Mouse (Mus musculus) cerebellum, postnatal 14 days (tissue): ENCODE data around the gene Slc17a6.

Experiments used
- DNase-seq, 2 experiments: peaks; one replicate each; pipeline ENCODE4 v3.0.0; 2021; ENCODE audit warnings: mixed read lengths in 2 of 2

Slc17a6 gene

GRCm38 (mm10) chr7:51621694-51622145 is at the start of gene Slc17a6:
Gene Slc17a6 (plus strand): TSS chr7:51622006.
- DNase-seq, result peak; percentile 90 to 92

- DNase-seq, result no peak
Measured at GRCm38 (mm10) chr7:51600021-51600420, 21.8 kb upstream of the Slc17a6 start.

- DNase-seq, result no peak
Measured at GRCm38 (mm10) chr7:51603741-51604140, 18.1 kb upstream of the Slc17a6 start.

GRCm38 (mm10) chr7:51614404-51614803 is 7.4 kb upstream of the Slc17a6 start:
- DNase-seq, result peak; percentile 15 to 50

GRCm38 (mm10) chr7:51617941-51618340 is 3.9 kb upstream of the Slc17a6 start:
- DNase-seq, result peak in 1 of 2 experiments; percentile 60

GRCm38 (mm10) chr7:51618412-51618811 is 3.4 kb upstream of the Slc17a6 start:
- no peak for DNase-seq

GRCm38 (mm10) chr7:51619977-51620376 is 1.8 kb upstream of the Slc17a6 start:
- no peak for DNase-seq

GRCm38 (mm10) chr7:51622196-51622595 is 390 bp downstream of the Slc17a6 start:
- peak; percentile 71 to 74 for DNase-seq

- peak in 1 of 2 experiments; percentile 39 for DNase-seq
Measured at GRCm38 (mm10) chr7:51622666-51623065, 860 bp downstream of the Slc17a6 start.

- DNase-seq, result peak in 1 of 2 experiments; percentile 43
Measured at GRCm38 (mm10) chr7:51624336-51624897, 2.6 kb downstream of the Slc17a6 start.

GRCm38 (mm10) chr7:51625161-51625560 is 3.4 kb downstream of the Slc17a6 start:
- DNase-seq, result peak; percentile 56 to 61

GRCm38 (mm10) chr7:51625591-51626255 is 3.9 kb downstream of the Slc17a6 start:
- no peak for DNase-seq

GRCm38 (mm10) chr7:51626451-51627000 is 4.7 kb downstream of the Slc17a6 start:
- DNase-seq, result no peak

- peak; percentile 62 to 63 for DNase-seq
Measured at GRCm38 (mm10) chr7:51627001-51627631, 5.3 kb downstream of the Slc17a6 start.

- DNase-seq, result no peak
Measured at GRCm38 (mm10) chr7:51627666-51628065, 5.9 kb downstream of the Slc17a6 start.

GRCm38 (mm10) chr7:51628349-51628748 is 6.5 kb downstream of the Slc17a6 start:
- DNase-seq, result peak in 1 of 2 experiments; percentile 65

GRCm38 (mm10) chr7:51629206-51629605 is 7.4 kb downstream of the Slc17a6 start:
- no peak for DNase-seq

- DNase-seq, result no peak
Measured at GRCm38 (mm10) chr7:51631171-51631570, 9.4 kb downstream of the Slc17a6 start.

GRCm38 (mm10) chr7:51632543-51633229 is 10.9 kb downstream of the Slc17a6 start:
- DNase-seq, result no peak

- no peak for DNase-seq
Measured at GRCm38 (mm10) chr7:51633230-51633844, 11.5 kb downstream of the Slc17a6 start.

- no peak for DNase-seq
Measured at GRCm38 (mm10) chr7:51657152-51657551, 35.3 kb downstream of the Slc17a6 start.

GRCm38 (mm10) chr7:51662441-51662840 is 40.6 kb downstream of the Slc17a6 start:
- DNase-seq, result peak; percentile 24 to 28
